Mouse (Mus musculus): ENCODE data around the gene Sh2d2a.

DNA sequence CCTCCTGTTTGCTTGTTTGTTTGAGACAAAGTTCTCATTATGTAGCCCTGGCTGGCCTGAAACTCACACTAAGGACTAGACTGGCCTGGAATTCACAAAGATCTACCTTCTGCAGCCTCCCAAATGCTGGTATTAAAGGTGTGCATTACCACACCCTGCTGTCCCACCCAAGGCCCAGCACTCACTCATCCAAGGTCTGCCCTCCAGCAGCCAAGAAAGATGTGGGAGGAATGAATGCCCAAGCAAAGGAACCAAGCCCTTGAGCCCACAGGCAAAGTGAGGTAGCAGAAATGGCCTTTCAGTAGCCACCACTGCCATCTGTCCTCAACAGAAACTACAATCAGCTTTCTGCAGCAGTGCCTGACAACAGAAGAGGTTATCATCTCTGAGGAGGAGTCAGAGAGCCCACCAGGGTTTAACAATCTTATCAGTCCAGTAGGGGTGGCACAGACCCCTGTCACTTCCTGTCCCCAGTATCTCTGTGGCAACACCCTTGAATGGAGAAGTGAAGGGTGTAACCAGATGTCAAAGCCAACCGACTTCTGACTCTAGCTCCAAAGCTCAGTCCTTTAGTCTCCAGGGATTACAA lies 54.6 kb downstream of the Sh2d2a start:
- TF ChIP-seq CTCF (IDR thresholded peaks at IDR 0.05; ENCODE audit: low read depth) (no peak), EP300 (IDR thresholded peaks at IDR 0.05; ENCODE audit: low read depth) (peak; percentile 99)
